Comparison of ENCODE assay signal across 8 mouse cellular contexts in genomic region chr15:92598380-92599295, GRCm38 (mm10).
DNase-seq lines count a peak whose midpoint lies in the region; ATAC-seq and TF ChIP-seq lines count a peak whose summit lies in the region.

No protein-coding gene starts in this region.

- H3K27me3 ChIP-seq in lung, embryonic 16.5 days (ENCODE audit: control insufficient read depth, insufficient read depth, low read depth, low read length): no peaks in the 10 kb centered on the region; the same call in 1 of the 2 replicates
- H3K27me3 ChIP-seq in limb, embryonic 13.5 days: peaks cover 8% of the 10 kb centered on the region; the same call in 1 of the 2 replicates

- H3K4me1 ChIP-seq in lung, embryonic 16.5 days (replicated peaks; ENCODE audit: control insufficient read depth, insufficient read depth, low read length): peaks cover 11% of the 10 kb centered on the region
- H3K4me1 ChIP-seq in lung, adult 2 months (ENCODE audit: control insufficient read depth, insufficient read depth, low read length): no peaks in the 10 kb centered on the region; the same call in 1 of the 2 replicates
- H3K4me1 ChIP-seq in limb, embryonic 13.5 days: peaks cover 20% of the 10 kb centered on the region

- H3K4me2 ChIP-seq in lung, embryonic 16.5 days (ENCODE audit: low read depth, low read length): peak overlapping the region; percentile 63
- peak overlapping the region; percentile 62 for H3K4me2 ChIP-seq in limb, embryonic 13.5 days (replicated peaks)

- 3% methylated on average over 18 of the region's 18 CpGs for WGBS in lung, embryonic 16.5 days
- 6% methylated on average over 18 of the region's 18 CpGs for WGBS in lung, adult 2 months
- WGBS in limb, embryonic 13.5 days: 2% methylated on average over 18 of the region's 18 CpGs

- H3K9ac ChIP-seq in lung, embryonic 16.5 days (ENCODE audit: low read length): peak overlapping the region; percentile 28; the same call in 1 of the 2 replicates
- no peak overlapping the region for H3K9ac ChIP-seq in limb, embryonic 13.5 days

- H3K9me3 ChIP-seq in lung, embryonic 16.5 days (ENCODE audit: control insufficient read depth, low read length): no peaks in the 10 kb centered on the region
- H3K9me3 ChIP-seq in limb, embryonic 13.5 days: no peaks in the 10 kb centered on the region

- peak; percentile 28; the same call in 1 of the 2 replicates for ATAC-seq in lung, embryonic 16.5 days (ENCODE audit: low read depth)
- ATAC-seq in limb, embryonic 13.5 days (ENCODE audit: low FRiP score, low read depth): no peak

- intact Hi-C loops in heart, postnatal 10 days (cut with DNase I): loop anchor here (10.0 kb wide), 1 partner anchor 616 kb away; no protein-coding TSS in a partner anchor

- H3K4me3 ChIP-seq in lung, embryonic 16.5 days (ENCODE audit: low read length): peak overlapping the region; percentile 38
- no peak overlapping the region for H3K4me3 ChIP-seq in lung, adult 2 months (replicated peaks; ENCODE audit: extremely low read depth, low read depth, low read length)
- H3K4me3 ChIP-seq in limb, embryonic 13.5 days: peak overlapping the region; percentile 34

- TF ChIP-seq CTCF in lung, adult 2 months (IDR thresholded peaks at IDR 0.05; ENCODE audit: insufficient read depth, low read length): no peak

- no peak overlapping the region for H3K27ac ChIP-seq in lung, embryonic 16.5 days (ENCODE audit: low read length)
- H3K27ac ChIP-seq in limb, embryonic 13.5 days: no peak overlapping the region

- H3K36me3 ChIP-seq in lung, embryonic 16.5 days (ENCODE audit: control insufficient read depth, insufficient read depth, low read length): no peaks in the 10 kb centered on the region
- no peaks in the 10 kb centered on the region for H3K36me3 ChIP-seq in limb, embryonic 13.5 days

- DNase-seq in adrenal gland, postnatal 10 days: peak; percentile 9
- DNase-seq in adrenal gland, adult 8-10 months: no peak
- DNase-seq in lung, adult 2 months: no peak
- peak; percentile 13 to 18 for DNase-seq in heart, postnatal 10 days
- DNase-seq in spleen, postnatal 14 days (ENCODE audit: low spot score in 2 of 2): no peak
- DNase-seq in gastrocnemius, postnatal 10 days: no peak

- no peak for TF ChIP-seq POLR2A in lung, adult 2 months (IDR thresholded peaks at IDR 0.05; ENCODE audit: borderline replicate concordance, extremely low read depth, low read depth, low read length)

Comparison
In these comparisons a context has a peak if more than half of its experiments do, and no peak if none do; other contexts are left out.
1. DNase-seq: peak in adrenal gland, postnatal 10 days (single experiment) and heart, postnatal 10 days (2 of 2); none in adrenal gland, adult 8-10 months (single experiment), lung, adult 2 months (single experiment), spleen, postnatal 14 days (0 of 2) and gastrocnemius, postnatal 10 days (single experiment).